Mouse (Mus musculus): ENCODE data around the gene 2010111I01Rik. TPM values are rescaled to one million over a fixed set of nuclear protein-coding genes. Genes with fewer than 3 reads are reported as not detected.

The 2010111I01Rik gene
- total RNA-seq (2023), result 100 to 1,000 TPM; 102 to 114 TPM

DNA sequence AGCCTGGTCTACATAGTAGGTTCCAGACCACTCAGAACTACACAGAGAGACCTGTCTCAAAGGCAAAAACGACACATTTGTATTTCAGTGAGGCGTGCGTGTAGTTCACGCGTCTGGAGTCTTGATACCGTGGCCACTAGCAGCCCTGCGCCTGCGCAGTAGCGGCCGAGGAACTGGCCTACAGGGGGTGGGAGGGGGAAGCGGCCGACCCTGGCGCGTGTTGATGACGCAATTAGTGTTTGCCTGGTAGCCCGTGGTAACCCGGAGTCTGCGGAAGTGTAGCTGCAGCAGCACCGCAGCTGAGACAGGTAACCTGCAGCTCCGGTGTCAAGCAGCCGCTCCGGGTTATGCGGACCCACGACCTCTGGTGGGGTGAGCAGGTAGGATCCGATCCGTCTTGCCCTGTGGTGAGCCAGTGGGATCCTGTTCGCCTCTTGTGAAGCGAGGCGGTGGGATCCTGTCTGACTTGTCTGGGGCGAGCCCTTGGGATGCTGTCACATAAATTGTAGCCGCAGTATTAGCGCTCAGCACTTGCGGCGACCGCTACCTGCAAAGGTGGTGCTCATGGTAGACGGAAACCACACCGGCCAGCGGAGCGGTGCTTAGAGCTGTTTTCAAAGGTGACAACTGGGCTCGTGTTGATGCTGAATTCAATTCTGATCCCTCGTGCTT is at the start of gene 2010111I01Rik:
Gene 2010111I01Rik (plus strand): TSS at position 254 of the 672 bp plus-strand sequence.

Other genes starting within 250 kb of the 2010111I01Rik start
- 10 to 100 TPM in 1 of 2 experiments, 1 to 10 TPM in 1; 9.6 to 11.1 TPM for gene Platr25, start 204.2 kb upstream of the 2010111I01Rik start, total RNA-seq (2023)
- 1 to 10 TPM; 3.8 to 6.0 TPM for gene Gm5141, start 179.1 kb upstream of the 2010111I01Rik start, total RNA-seq (2023)
- gene Fbp2, start 106.5 kb upstream of the 2010111I01Rik start, total RNA-seq (2023), result not detected
- gene Fbp1, start 76.6 kb upstream of the 2010111I01Rik start, total RNA-seq (2023), result not detected